Mouse (Mus musculus): ENCODE measurements around the gene Tut7.
"Not testable (repeated sequence)": the region's sequence is repeated elsewhere in the genome, so short reads cannot be mapped to it uniquely, and the experiment has no call there.

The Tut7 gene

DNA sequence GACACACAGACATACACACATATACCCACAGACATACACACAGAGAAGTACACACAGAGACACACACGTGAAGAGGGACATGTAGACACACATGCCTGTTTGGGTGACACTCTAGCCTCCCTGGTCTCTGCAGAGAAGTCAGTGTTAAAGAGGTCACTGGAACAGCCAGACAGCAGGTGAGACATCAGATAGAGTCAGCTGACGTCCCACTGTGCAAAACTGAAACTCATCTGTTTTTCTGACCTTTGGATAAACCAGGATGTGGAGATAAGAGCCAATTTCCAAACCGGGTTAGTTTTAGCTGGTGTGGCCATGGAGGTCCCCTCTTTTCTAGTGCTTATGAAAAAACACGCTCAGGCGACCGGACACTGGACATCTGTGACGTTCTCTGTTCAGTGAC lies 9.5 kb upstream of the Tut7 start:
- no peak for DNase-seq (ENCODE audit: low spot score)

DNA sequence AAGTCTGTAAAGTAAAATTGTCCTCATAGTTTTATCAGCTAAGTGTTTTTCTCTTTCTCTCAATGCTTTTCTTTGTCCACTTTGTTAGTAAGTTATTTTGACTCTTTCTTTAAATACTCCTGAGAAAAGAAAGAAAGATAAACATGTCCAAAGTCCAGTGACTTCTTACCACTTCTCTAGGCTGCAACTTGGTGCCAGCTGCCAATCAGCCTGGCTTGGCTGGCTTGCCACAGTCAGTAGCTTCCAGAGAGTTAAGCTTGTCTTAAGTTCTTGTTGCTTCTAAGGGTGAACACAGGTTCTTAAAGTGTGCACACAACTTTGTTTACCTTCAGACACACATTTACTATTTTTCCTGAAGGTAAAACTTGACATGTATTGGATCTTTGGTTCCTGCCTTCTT lies 3.0 kb upstream of the Tut7 start:
- no peak for DNase-seq (ENCODE audit: low spot score)

DNA sequence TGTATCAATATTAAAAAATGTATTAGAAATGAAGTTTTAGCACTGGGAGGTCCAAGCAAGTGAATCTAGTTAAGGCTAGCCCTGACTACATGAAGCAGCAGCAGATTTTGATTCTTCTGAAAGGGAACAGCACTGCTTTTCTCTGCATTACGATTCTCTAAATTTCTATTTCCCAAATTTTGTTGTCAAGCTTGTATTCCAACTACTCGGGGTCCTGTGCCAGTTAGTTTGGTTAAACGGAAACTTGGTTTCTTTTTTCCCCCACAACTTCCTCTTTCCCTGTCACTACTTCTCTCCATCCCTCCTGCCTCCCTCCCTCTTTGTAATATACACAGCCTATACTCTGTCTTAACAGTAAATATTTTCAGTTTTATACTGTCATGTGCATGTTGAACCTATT lies 2.1 kb downstream of the Tut7 start:
- DNase-seq (ENCODE audit: low spot score), result no peak

DNA sequence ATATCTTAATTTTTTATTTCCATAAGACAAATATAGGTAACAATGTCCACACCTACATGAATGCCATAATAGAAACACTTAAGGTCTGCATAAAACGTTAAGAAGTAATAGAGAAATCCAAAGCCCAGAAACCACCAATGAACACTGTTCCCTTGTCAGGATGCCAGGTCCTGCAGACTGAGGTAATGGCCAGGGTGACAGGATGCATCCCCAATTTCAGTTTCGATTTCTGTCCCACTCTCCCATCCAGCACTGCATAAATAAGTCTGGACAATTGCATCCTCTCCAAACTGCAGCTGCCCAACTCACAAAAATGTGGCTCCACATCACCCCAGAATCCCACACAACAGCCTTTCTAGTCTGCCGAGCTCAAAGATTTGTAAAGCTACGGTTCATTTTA lies 2.8 kb downstream of the Tut7 start:
- no peak for DNase-seq (ENCODE audit: low spot score)

DNA sequence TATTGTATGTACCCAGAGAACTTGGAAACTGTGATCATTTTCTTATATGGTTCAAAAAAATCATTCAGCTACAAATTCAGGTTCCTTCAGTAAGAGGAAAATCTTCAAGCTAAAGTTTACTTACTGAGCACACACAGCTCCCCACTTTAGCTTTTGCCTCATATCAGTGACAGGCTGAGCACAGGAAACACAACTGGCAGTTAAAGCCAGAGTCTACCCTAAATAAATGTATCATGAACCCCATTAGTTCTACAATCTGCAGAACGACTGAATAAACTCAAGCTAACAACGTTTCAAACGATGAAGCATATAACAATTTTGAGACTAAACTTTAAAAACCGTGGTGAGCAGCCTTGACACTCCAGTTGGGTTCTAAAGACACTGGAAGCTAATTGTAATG lies 5.6 kb downstream of the Tut7 start:
- no peak for DNase-seq (ENCODE audit: low spot score)

DNA sequence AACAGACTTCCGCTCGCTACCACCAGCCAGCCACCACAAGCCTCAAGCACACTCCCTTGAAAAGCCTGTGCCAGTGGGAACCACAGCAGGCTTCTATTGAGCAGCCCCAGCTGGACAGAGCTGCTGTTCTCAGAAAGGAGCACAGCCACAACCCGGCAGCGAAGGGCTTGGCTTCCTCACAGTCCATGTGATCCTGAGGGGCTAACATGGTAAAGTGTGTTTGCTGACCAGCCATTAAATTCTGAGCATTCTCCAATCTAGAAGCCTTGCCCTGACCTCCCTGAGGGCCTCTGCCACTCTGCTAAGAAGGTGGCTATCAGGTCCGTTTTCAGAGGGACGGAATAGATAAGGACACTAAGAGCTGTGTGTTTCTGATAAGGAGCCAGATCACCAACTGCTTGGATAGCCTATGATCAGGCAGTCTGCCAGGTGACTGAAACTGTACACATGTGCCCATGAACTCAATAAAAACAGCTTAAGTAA lies 8.8 kb downstream of the Tut7 start:
- no peak for DNase-seq (ENCODE audit: low spot score)

DNA sequence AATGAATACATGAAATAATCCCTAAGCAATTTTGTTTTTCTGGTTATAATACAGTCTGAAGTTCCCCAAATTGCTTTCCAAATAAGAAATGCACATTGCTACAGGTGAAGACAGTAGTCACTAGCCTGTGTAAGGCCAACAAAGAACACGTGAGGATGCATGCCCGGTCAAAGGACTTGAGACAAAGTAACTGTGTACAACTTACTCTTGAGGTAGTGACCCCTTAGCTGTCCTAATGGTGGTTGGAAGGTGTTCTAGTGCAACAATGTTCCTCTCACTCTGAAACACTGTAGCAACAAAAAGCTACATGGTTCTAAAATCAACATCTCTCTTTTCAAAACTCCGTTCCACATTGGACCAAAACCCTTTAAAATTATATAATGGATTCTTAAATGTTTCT lies 11.4 kb downstream of the Tut7 start:
- DNase-seq (ENCODE audit: low spot score), result peak; percentile 53

DNA sequence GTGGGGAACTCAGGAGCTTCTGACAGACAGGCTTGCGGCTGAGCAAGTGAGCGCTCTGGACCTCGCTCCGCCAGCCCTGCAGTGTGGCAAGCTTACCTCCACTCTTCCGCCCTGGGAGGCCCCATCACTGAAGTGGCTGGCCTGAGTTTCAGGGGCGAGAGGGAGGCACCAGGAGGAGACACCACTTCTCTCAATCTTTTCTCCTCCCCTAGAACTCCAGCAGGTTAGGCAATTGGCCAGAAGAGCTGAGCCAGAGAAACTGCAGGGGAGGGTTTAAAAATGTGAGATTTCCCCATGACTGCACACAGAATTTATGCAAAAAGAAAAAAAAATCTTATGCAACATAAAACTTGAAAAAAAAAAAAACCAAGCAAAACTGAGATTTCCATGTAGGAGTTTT lies 21.9 kb downstream of the Tut7 start:
- no peak for DNase-seq (ENCODE audit: low spot score)

DNA sequence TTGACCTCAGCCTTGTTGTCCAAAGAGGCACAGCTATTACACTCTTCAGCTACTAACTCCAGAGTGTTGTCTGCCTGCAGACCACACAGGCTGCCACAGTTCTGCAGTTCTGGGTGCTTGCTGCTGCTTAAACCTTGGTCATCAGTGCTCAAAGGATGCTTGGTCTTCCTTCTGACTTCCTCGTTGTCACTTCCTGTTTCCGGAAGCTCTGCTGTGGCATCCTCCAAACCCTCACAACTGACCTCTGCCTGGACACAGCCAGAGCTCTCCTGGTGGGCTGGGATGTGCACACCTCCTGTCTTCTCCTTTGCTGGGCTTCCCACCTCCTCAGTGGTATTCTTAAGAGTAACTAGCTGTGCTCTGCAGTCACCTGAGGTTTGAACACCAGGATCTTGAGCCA lies 22.9 kb downstream of the Tut7 start:
- no peak for DNase-seq (ENCODE audit: low spot score)

DNA sequence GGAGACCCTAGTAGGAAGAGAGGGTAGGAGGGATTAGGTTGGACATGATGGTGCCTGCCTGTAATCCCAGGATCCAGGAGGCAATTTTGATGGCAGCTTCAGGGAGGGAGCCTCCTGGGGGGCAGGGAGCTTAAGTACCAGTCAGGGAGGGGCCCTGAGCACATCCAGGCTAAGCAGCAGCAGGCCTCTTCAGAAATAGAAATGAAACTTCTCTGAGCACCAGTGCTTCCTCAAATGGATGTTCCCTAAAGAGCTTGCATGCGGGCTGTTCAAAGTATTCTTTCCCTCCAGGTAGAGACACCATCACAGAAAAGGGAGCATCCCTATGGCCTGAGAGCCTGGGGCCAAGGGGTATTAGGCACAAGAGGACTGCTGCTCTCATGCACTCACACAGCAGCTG lies 24.6 kb downstream of the Tut7 start:
- DNase-seq (ENCODE audit: low spot score), result no peak

DNA sequence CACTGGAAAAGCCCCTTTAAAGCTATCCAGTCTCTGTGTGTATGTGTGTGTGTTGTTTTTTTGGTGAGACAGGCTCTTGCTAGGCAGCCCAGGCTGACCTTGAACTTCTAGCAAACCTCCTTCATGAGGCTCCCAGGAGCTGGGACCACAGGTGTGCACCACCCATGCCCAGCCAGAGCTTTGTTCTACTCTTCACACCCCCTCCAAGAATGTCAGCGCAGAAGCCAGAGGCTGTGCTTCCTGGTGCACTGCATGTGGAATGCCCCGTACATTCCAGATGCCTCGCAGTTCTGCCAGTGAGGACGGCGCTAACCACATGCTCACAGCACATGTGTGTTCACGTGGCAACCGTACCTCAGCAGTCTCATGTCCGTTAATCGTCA lies 26.5 kb downstream of the Tut7 start:
- no peak for DNase-seq (ENCODE audit: low spot score)

DNA sequence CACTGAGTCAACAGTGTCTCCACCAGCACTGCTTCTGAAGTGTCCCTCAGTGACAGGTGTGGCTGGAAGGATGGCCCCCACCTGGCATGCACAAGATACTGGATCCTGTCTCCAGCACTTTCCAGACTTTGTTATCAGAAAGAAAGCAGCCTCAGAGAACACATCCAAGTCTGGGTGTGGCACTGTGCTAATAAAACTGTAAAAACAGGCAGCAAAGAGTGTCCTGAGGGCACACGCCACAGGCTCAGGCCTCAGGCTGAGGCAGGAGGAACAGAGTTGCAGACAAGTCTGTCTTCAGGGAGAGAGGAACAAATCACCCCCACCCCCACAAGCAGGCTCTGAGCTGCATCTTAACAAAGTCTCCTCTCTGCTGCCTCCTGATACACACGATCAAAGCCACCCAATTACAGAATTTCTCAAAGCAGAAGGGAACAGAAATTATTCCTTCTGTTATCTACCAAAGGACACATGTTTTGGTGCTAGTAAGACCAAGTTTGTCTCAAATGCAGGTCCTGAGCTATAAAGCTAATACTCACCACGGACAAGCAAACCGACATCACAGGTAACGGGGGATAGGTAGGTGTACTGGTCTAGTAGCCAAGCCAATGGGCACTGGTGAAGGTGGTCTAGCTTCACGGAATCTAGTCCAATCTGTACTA lies 27.0 kb downstream of the Tut7 start:
- DNase-seq (ENCODE audit: low spot score), result no peak

DNA sequence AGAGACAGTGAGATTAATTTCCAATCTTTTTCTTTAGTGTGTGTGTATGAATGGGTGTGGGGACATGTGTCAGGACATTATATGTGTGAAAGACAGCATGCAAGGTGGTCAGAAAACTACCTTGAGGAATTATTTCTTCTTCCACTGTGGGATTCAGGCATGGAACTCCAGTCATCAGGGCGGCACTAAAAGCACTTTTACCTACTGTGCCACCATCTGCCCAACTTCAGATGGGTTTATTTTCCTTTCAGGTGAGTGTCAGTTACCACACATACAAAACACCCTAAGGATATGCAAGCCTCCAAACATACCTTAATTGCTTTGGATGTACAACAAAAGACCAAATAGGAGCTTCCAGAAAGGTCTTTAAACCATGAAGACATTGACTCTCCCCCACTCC lies 28.2 kb downstream of the Tut7 start:
- no peak for DNase-seq (ENCODE audit: low spot score)

DNA sequence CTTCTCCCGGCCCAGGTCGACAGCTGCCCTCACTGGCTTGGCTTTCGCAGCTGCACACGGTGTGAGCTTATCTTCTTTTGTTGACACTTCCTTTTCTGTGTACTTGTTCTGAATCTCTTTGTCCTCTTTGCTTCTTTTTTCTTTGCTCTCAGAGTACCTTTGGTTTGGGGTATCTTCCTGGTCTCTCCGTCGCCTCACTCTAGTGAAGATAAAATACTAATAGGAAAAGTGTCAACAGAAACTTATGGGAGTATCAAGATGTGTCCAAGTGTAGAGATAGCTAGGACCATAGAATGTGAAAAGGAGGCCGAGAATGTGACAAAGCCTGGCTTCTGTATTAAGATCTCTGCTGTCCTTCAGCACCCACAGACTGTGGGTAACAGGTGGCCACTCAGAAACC lies 40.8 kb downstream of the Tut7 start, which contains the start of gene Gm49354:
Gene Gm49354, minus strand, starts transcription at position 101 of the 400 bp plus-strand sequence.
- DNase-seq (ENCODE audit: low spot score), result no peak

DNA sequence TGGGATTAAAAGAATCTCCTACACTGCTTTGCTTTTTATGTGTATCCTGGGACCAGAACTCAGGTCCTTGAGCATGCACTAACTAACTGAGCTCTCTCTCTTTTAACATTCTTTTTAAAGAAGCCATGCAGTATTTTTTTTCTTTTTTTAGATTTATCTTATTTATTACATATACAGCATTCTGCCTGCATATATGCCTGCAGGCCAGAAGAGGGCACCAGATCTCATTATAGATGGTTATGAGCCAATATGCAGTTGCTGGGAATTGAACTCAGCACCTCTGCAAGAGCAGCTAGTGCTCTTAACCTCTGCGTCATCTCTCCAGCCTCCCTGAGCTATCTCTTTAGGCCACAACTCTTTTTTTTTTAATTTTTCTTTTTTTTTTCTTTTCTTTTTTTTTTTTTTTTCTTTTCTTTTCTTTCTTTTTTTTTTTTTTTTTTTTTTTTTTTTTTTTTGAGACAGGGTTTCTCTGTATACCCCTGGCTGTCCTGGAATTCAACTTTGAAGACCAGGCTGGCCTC lies 43.1 kb downstream of the Tut7 start:
- not testable (repeated sequence) for DNase-seq (ENCODE audit: low spot score)

DNA sequence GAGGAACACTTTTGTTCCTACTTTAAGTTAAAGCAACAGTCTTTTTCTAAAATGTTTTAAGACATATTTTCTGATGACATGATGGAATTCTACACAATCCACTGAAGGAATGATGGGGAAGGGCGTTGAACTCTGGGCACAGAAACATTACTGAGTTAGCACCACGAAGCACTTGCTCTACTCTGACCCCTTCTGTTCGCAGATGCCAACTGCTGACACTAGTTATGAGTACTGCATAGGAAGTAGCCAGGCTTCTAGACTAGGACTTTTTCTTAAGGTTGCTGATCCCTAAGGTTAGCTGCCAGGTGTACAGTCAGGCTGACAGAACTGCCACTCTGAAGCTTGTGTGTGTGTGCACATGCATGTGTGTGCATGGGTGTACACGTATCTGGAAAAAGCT lies 43.7 kb downstream of the Tut7 start:
- no peak for DNase-seq (ENCODE audit: low spot score)

DNA sequence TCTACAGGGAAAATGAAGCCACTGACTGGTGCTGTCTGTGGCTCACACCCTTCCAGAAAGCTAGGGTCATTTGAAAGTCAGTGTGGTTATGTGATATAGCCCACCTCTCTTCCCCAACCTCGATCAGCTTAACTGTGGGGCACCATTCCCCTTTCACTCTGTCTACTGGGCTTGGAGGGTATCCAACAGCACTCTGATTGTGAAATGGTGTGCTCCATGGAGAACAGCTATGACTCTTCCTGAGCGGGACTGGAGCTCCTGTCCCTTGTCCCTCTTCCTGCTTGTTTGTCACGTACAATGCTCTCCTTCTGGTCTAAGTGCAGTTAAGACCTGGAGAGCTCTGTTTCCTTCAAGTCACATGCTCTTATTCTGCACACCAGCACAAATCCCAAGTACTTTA lies 47.8 kb downstream of the Tut7 start:
- DNase-seq (ENCODE audit: low spot score), result no peak

DNA sequence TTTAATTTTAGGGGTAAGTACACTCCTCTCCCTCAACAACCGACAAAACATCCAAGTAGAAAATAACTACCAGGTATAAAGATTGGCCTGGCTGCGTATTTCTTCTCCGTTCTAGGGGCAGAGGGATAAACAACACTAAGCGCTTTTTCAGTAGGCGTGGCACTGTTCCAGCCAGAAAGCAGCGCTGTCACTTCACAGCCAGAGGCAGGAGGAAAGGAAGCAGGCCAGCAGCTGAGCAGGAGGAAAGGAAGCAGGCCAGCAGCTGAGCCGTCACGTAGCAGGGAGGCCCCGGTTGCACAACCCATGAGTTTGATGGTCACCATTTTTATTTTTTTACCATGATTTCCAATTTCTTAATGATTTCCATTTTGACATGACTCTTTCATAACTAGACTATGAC lies 51.7 kb downstream of the Tut7 start:
- peak; percentile 45 for DNase-seq (ENCODE audit: low spot score)

DNA sequence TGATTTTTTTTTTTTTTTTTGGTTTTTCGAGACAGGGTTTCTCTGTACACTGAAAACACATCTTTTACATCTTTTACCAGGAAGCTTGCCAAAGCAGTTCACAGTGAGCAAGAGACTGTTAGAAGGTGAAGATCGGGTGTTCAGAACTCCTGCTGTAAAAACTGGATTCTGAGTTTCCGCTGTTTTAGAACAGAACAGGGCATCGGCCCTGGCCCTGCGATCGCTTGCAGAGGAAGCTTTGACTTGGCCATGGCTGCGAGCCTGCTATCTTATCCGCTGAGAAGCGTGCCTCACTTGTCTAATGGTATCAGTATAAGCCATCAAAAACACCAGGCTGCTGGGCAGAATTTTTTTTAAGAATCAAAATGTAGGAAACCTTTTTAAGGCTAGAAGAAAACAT lies 52.1 kb downstream of the Tut7 start:
- no peak for DNase-seq (ENCODE audit: low spot score)

DNA sequence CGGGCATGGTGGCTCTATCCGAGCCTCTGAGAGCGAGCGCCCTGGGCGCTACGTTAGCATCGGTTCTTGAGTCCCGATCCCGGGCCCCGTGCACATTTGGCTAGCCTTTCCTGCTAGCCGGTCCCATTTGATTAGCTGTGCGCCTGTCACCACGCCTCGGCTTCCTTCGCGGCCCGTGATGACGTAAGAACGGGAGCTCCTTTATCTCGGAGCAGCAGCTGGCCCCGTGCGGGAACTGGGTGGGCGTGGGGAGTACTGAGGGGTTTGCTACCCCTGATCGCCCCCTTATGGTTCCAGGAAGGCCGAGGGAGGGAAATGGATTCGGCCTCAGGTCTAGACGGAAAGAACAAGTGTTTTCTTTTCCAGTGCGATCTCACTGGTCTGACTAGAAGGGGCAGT lies 52.8 kb downstream of the Tut7 start:
- DNase-seq (ENCODE audit: low spot score), result peak; percentile 85

DNA sequence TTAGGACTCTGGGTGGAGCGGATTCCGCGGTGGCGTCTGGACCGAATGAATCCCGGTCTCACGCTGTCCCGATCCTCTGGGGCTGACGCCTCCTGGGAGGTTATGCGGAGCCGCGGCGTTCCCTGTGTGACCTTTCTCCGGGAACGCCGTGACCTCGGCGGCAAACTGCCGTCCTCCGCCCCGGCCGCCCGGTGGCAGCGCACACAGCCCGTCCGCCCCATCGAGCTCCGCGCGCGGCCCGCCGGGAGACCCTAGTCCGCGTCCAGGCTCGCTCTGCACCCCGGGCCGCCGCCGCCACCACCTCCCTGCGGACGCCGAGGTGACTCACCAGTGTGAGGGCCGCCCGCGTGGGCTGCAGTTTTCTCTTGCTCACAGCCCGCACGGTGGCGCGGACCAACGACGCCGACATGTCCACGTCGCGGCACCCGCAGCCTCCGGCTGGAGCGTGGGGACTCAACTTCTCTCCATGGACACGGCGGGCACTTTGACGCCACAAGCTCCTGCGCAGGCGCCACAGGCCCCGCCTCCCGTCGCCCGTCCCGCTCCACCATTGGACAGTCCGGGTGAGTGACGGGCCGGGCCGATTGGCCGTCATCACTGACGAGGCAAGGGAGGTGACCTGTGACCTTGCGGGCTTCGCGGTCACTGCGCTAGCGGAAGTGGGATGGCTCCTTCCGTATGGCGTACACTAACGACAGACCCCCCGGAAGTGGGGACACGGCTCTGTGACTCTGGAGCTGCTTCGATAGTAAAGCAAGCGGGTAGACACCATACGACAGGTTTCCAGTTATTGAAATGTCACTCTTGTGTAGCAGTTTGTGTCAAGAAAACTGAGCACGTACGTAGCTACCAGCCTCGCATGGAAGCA lies 53.4 kb downstream of the Tut7 start, which contains the start of gene Isca1:
Gene Isca1, minus strand, starts transcription at position 515 of the 868 bp plus-strand sequence.
- peak; percentile 97 for DNase-seq (ENCODE audit: low spot score)

DNA sequence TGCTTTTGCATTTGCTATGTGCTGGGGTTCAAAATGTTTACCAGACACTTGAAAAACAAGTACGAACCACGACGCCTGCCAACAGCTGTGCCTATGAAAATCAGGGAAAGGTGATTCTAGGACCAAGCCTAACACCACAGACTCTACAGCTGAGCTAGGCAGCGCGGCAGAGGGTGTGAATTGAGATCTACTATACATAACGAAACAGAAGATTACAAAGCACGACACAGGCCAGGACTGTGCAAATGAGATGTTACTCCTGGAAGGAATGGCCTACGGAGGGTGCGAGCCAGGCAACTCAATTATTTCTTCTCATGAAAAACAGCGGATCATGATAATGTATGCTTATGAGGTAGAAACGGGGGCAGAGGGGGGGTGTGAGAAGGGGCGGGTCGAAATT lies 54.4 kb downstream of the Tut7 start:
- DNase-seq (ENCODE audit: low spot score), result no peak

DNA sequence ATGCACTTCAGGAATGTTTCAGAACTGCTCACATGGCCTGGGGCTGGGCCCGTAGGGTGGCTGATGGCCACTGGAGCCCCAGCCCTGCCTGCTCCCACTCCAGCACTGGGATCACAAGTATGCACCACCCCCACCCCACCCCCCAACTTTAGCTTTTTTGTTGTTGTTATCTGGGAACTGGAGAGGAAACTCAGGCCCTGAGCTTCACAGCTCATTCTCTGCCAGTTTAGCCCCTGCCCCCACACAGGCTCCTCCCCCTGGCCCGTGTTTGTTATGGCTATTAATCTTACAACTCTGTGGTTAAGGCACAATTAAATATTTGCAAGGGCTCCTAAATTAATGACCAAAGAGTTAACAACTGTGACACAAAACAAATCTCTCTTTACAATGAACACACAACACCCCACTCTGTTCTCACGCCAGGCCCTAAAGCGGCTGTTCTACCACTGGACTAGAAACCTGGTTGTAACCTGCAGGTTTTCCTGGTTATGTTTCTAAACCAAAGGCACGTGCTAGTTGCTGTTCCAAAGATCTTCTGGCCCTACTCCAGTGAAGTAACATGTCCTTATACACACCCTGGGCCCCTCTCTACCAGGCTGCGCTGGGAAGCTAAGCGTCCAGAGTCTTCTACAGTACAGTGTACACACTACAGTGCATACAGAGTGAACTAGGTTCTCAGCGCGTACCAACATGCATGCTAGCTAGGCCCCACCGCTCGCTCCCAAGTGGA lies 56.0 kb downstream of the Tut7 start:
- DNase-seq (ENCODE audit: low spot score), result no peak

All from testis, postnatal 14 days (tissue).